Mouse (Mus musculus): ENCODE data around the gene Nudt8. TPM values are rescaled to one million over a fixed set of nuclear protein-coding genes. Genes with fewer than 3 reads are reported as not detected.
"Not testable (repeated sequence)": the region's sequence is repeated elsewhere in the genome, so short reads cannot be mapped to it uniquely, and the experiment has no call there.

Gene Nudt8
- polyA plus RNA-seq, 1 experiment from 2014 or later: 23.5 TPM

DNA sequence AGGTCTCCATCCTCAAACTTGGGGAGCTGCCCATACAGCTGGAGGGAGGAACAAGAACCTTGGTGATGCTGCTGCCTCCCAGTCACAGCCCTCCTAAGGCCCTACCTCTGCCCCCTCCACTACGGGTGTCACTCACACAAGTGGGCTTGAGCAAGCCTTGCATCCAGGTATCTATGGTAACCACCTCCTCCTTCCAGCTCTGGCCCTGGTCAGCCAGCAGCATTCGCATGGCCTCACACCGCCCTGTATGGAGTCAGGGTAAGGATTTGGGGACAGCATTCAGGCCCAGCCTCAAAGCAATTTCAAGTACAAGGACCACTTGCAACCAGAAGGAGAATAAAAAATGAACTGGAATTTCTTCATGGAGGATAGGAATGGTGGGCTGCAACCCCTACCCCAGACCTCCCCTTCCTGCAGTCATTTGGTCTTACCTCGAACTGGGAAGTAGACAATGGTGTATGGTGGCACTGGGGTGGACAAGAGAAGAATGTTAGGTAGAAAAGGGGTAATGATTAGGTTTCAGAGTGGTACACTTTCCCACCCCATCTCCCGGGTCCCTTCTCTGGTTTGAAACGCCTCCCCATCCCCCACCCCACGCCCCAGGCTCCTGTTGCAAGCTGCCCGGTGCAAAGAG, 36.9 kb downstream of the Nudt8 start:
- ATAC-seq (ENCODE audit: low FRiP score): peak; percentile 35; the same call in 1 of the 2 replicates
- H3K36me3 ChIP-seq (replicated peaks; ENCODE audit: control insufficient read depth, insufficient read depth): not testable (repeated sequence)
- H3K4me2 ChIP-seq (replicated peaks): peak overlapping the region; percentile 74

DNA sequence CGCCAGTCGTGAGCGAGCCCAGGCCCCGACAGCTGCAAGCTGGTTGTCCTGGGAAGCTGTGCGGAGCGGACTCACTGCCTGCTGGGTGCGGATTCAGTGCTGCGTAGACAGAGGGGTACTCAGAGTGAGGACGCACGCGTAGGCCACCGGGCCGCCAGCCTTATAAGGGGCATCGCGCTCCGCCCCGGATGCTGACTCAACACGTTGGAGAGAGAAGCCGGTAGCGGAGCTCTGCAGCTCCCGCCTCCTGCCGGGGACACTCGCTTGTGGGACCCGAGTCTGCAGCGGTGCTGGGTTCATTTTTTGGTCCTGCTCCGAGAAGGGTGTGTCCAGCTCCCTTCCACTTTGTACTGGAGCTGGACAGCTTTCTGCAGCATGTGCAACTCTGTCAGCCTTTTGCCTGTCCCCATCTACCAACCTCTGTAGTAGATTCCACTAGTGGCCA, 37.4 kb downstream of the Nudt8 start, which contains the start of gene Gstp1:
Gene Gstp1 (minus strand): TSS at position 198 of the 445 bp plus-strand sequence.
- Histone ChIP-seq H3K27me3 (ENCODE audit: control insufficient read depth, insufficient read depth, low read length) (no peaks in the 10 kb centered on the region), H3K4me1 (replicated peaks; ENCODE audit: control insufficient read depth, insufficient read depth, low read length) (peaks cover 14% of the 10 kb centered on the region), H3K9ac (peak within 1 kb of the TSS; percentile 60), H3K4me3 (replicated peaks; ENCODE audit: low read length) (peak within 1 kb of the TSS; percentile 45), H3K9me3 (ENCODE audit: control insufficient read depth, low read length) (no peaks in the 10 kb centered on the region), H3K27ac (peak within 1 kb of the TSS; percentile 40; the same call in 1 of the 2 replicates), H3K36me3 (replicated peaks; ENCODE audit: control insufficient read depth, insufficient read depth) (no peaks in the 10 kb centered on the region), H3K4me2 (replicated peaks) (peak within 1 kb of the TSS; percentile 74)
- peak; percentile 72 for DNase-seq (ENCODE audit: low spot score)
- under 1% methylated on average over 26 of the region's 26 CpGs for WGBS
- ATAC-seq (ENCODE audit: low FRiP score): peak; percentile 86

More for the DNA sequence above, 36.9 kb downstream of the Nudt8 start:
- Histone ChIP-seq H3K9ac (peak overlapping the region; percentile 60), H3K4me3 (replicated peaks; ENCODE audit: low read length) (peak overlapping the region; percentile 45), H3K27ac (peak overlapping the region; percentile 40; the same call in 1 of the 2 replicates), H3K4me1 (replicated peaks; ENCODE audit: control insufficient read depth, insufficient read depth, low read length) (peaks cover 14% of the 10 kb centered on the region)
- not testable (repeated sequence) for H3K9me3 ChIP-seq (ENCODE audit: control insufficient read depth, low read length); H3K27me3 ChIP-seq (ENCODE audit: control insufficient read depth, insufficient read depth, low read length); DNase-seq (ENCODE audit: low spot score)
- 25% methylated on average over 7 of the region's 8 CpGs for WGBS

DNA sequence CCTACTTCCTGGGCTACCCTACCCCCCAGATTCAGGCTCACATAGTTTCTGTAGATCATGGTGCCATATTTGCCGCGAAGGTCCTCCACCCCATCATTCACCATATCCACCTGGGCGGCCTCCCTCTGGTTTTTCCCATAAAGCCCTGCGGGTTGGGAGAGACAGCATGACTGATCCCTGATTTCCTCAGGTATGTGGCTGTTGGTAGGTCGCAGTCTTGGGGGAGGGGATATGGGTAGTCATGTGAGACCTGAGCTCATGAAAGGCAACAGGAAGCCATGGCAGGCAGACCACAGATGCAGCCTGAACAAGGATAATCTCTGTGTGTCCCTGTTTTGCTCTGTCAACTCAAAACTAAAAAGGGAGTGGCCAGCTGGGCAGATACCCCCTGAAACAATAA, 40.6 kb downstream of the Nudt8 start:
- ATAC-seq (ENCODE audit: low FRiP score); H3K27me3 ChIP-seq (ENCODE audit: control insufficient read depth, insufficient read depth, low read length); H3K36me3 ChIP-seq (replicated peaks; ENCODE audit: control insufficient read depth, insufficient read depth); H3K4me2 ChIP-seq (replicated peaks); H3K4me3 ChIP-seq (replicated peaks; ENCODE audit: low read length); H3K9ac ChIP-seq; H3K27ac ChIP-seq; DNase-seq (ENCODE audit: low spot score); H3K9me3 ChIP-seq (ENCODE audit: control insufficient read depth, low read length): not testable (repeated sequence)
- H3K4me1 ChIP-seq (replicated peaks; ENCODE audit: control insufficient read depth, insufficient read depth, low read length): peaks cover 14% of the 10 kb centered on the region
- WGBS: 88% methylated on average over 5 of the region's 5 CpGs

DNA sequence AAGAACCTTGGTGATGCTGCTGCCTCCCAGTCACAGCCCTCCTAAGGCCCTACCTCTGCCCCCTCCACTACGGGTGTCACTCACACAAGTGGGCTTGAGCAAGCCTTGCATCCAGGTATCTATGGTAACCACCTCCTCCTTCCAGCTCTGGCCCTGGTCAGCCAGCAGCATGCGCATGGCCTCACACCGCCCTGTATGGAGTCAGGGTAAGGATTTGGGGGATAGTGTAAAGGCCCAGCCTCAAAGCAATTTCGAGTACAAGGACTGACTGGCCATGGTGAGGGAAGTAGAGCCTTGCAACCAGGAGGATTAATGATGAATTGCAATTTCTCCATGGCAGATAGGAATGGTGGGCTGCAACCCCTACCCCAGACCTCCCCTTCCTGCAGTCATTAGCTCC, 41.1 kb downstream of the Nudt8 start:
- H3K27me3 ChIP-seq (ENCODE audit: control insufficient read depth, insufficient read depth, low read length); H3K4me3 ChIP-seq (replicated peaks; ENCODE audit: low read length); H3K9ac ChIP-seq; DNase-seq (ENCODE audit: low spot score); ATAC-seq (ENCODE audit: low FRiP score); H3K9me3 ChIP-seq (ENCODE audit: control insufficient read depth, low read length); H3K27ac ChIP-seq; H3K4me2 ChIP-seq (replicated peaks); H3K36me3 ChIP-seq (replicated peaks; ENCODE audit: control insufficient read depth, insufficient read depth): not testable (repeated sequence)
- 85% methylated on average over 3 of the region's 4 CpGs for WGBS
- H3K4me1 ChIP-seq (replicated peaks; ENCODE audit: control insufficient read depth, insufficient read depth, low read length): peaks cover 12% of the 10 kb centered on the region

DNA sequence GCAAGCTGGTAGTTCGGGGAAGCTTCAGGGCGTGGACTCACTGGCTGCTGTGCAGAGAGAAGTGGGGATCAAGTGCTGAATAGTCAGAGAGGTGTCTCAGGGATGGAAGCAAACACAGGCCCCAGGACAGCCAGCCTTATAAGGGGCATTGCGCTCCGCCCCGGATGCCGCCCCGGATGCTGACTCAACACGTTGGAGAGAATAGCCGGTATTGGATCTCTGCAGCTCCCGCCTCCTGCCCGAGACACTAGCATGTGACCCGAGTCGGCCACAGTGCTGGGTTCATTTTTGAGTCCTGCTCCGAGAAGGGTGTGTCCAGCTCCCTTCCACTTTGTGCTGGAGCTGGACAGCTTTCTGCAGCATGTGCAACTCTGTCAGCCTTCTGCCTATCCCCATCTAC, 41.7 kb downstream of the Nudt8 start:
- Histone ChIP-seq H3K4me2 (replicated peaks) (no peak overlapping the region), H3K4me3 (replicated peaks; ENCODE audit: low read length) (no peak overlapping the region), H3K9ac (no peak overlapping the region), H3K27me3 (ENCODE audit: control insufficient read depth, insufficient read depth, low read length) (no peaks in the 10 kb centered on the region), H3K4me1 (replicated peaks; ENCODE audit: control insufficient read depth, insufficient read depth, low read length) (peaks cover 8% of the 10 kb centered on the region; the same call in 1 of the 2 replicates), H3K27ac (no peak overlapping the region), H3K36me3 (replicated peaks; ENCODE audit: control insufficient read depth, insufficient read depth) (no peaks in the 10 kb centered on the region), H3K9me3 (ENCODE audit: control insufficient read depth, low read length) (no peaks in the 10 kb centered on the region)
- ATAC-seq (ENCODE audit: low FRiP score) (no peak), DNase-seq (ENCODE audit: low spot score) (no peak)
- WGBS: 74% methylated on average over 14 of the region's 14 CpGs

DNA sequence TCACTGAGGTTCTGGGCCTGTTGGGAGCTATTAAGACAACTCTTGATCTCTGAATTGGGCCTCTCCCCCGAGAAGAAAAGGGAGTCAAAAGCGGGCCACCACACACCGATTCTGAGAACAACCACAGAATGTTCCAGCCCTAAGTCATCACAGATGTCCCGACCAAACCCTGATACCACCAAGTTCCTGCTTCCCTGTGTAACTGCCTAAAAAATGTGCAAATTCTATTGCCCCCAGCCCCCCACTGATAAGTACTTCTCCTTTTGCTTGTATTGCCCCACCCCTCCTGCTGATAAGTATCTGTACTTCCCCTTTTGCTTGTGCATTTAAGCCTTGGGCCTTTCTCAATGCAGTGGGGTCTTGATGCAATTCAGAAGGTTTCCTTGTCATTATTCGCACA, 43.7 kb downstream of the Nudt8 start:
- not testable (repeated sequence) for H3K9ac ChIP-seq; H3K9me3 ChIP-seq (ENCODE audit: control insufficient read depth, low read length); ATAC-seq (ENCODE audit: low FRiP score); H3K4me1 ChIP-seq (replicated peaks; ENCODE audit: control insufficient read depth, insufficient read depth, low read length); H3K4me2 ChIP-seq (replicated peaks); H3K36me3 ChIP-seq (replicated peaks; ENCODE audit: control insufficient read depth, insufficient read depth); H3K4me3 ChIP-seq (replicated peaks; ENCODE audit: low read length); H3K27ac ChIP-seq; DNase-seq (ENCODE audit: low spot score); H3K27me3 ChIP-seq (ENCODE audit: control insufficient read depth, insufficient read depth, low read length)
- 90% methylated on average over 5 of the region's 5 CpGs for WGBS

DNA sequence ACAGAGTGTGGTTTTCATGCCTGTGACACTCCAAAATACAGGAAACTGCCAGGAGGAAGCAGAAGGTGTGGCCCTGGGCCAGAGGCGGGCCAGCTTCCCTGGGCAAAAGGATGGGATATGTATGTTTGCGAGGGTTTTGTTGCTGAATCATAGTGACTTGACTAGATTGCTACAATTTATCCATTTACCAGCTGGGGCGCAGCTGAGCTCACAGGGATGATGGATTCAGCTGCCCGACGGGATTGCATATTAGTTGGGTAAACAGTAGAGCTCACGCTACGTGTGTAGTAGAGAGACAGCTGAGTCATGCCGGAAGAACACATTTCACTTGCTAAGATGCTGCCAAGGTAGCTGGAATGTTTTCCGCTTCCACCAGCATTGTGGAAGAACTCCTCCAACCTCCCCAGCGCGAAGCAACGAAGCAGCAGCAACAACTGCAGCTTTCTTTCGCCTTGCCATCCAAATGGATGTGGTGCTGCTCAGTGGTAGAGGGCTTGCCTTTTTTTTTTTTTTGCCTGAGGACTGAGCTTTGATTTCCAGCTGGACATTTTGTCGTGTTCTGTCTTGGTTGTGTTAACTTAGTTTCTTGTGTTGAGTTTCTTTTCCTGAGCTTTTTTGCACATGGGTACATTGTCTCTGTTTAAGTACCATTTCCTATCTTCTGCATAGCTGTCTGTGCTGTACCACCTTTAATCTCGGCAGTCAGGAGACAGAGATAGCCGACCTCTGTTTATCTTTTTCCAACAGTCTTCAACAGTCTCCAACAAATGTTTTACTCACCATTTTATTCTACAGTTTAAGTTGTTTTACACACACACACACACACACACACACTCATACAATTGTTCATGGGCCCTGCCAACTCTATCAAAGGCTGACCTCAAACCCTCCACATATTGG, 45.8 kb downstream of the Nudt8 start, which contains the start of gene Gstp2:
Gene Gstp2 (minus strand): TSS at position 58 of the 900 bp plus-strand sequence.
- Histone ChIP-seq H3K4me1 (replicated peaks; ENCODE audit: control insufficient read depth, insufficient read depth, low read length) (no peaks in the 10 kb centered on the region), H3K4me3 (replicated peaks; ENCODE audit: low read length) (no peak within 1 kb of the TSS), H3K9ac (no peak within 1 kb of the TSS), H3K27me3 (ENCODE audit: control insufficient read depth, insufficient read depth, low read length) (no peaks in the 10 kb centered on the region), H3K4me2 (replicated peaks) (0 out of 2 replicates have a peak within 1 kb of the TSS, but pooled peaks have one; percentile 21), H3K36me3 (replicated peaks; ENCODE audit: control insufficient read depth, insufficient read depth) (no peaks in the 10 kb centered on the region), H3K9me3 (ENCODE audit: control insufficient read depth, low read length) (no peaks in the 10 kb centered on the region), H3K27ac (no peak within 1 kb of the TSS)
- ATAC-seq (ENCODE audit: low FRiP score) (no peak), DNase-seq (ENCODE audit: low spot score) (peak; percentile 62)
- 50% methylated on average over 16 of the region's 16 CpGs for WGBS

DNA sequence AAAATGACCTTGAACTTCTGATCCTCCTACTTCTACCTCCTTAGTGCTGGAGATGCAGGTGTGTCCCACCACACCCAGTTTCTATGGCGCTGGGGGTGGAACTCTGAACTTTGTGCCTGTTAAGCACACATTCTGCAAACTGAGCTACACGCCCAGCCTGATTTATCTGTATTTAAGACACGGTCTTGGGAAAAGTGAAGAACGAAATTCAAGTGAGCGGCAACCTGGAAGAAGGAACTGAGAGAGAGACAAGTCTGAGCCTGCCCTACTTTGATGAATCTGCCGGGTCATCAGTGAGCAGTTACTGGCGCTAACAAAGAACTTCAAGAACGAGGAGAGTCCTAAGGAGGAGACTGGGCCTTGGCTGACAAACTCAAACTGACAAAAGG, 46.5 kb downstream of the Nudt8 start:
- H3K9me3 ChIP-seq (ENCODE audit: control insufficient read depth, low read length): no peaks in the 10 kb centered on the region
- 83% methylated on average over 8 of the region's 8 CpGs for WGBS
- no peak for ATAC-seq (ENCODE audit: low FRiP score)

DNA sequence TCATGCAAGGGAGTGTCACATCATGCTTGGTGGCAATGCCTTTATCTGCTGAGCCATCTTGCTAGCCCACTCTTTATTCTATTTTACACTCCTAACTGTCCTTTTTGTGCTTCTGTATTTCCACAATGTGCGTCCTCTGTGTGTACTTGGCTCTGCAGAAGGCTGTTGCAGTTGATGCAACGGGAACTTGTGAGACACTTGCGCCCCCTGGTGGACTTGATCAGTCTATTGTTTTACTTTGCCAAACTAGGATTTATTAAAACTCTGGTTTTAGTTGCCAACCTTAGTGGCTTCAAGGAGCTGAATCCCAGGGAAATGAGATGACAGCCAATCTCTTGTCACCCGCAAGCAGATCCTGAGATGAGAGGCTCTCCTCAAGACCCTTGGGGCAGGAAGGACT, 47.5 kb downstream of the Nudt8 start:
- 10% methylated on average over 4 of the region's 4 CpGs for WGBS
- H3K27ac ChIP-seq: no peak overlapping the region
- no peak overlapping the region for H3K4me2 ChIP-seq (replicated peaks)
- ATAC-seq (ENCODE audit: low FRiP score): no peak
- peak; percentile 84 for DNase-seq (ENCODE audit: low spot score)
- no peaks in the 10 kb centered on the region for H3K4me1 ChIP-seq (replicated peaks; ENCODE audit: control insufficient read depth, insufficient read depth, low read length)
- no peak overlapping the region for H3K4me3 ChIP-seq (replicated peaks; ENCODE audit: low read length)
- H3K9me3 ChIP-seq (ENCODE audit: control insufficient read depth, low read length): no peaks in the 10 kb centered on the region
- no peaks in the 10 kb centered on the region for H3K27me3 ChIP-seq (ENCODE audit: control insufficient read depth, insufficient read depth, low read length)
- no peaks in the 10 kb centered on the region for H3K36me3 ChIP-seq (replicated peaks; ENCODE audit: control insufficient read depth, insufficient read depth)
- H3K9ac ChIP-seq: no peak overlapping the region

More for the DNA sequence above, 46.5 kb downstream of the Nudt8 start:
- Histone ChIP-seq H3K36me3 (replicated peaks; ENCODE audit: control insufficient read depth, insufficient read depth) (no peaks in the 10 kb centered on the region), H3K4me2 (replicated peaks) (no peak overlapping the region), H3K27ac (no peak overlapping the region), H3K4me1 (replicated peaks; ENCODE audit: control insufficient read depth, insufficient read depth, low read length) (no peaks in the 10 kb centered on the region), H3K4me3 (replicated peaks; ENCODE audit: low read length) (no peak overlapping the region), H3K9ac (no peak overlapping the region), H3K27me3 (ENCODE audit: control insufficient read depth, insufficient read depth, low read length) (no peaks in the 10 kb centered on the region)
- no peak for DNase-seq (ENCODE audit: low spot score)

Measured in hindbrain, embryonic 14.5 days (tissue).